Comparison of ENCODE assay signal across 16 mouse cellular contexts in genomic region chr5:13312667-13313066, GRCm38 (mm10).
DNase-seq lines count a peak whose midpoint lies in the region; ATAC-seq and TF ChIP-seq lines count a peak whose summit lies in the region.
"Had no signal": no experiment of that assay in that cellular context is flagged by ENCODE, and none has a peak within 500 bp of the region (broad histone marks: within the 10 kb centered on the region; RNA-seq: fewer than 3 reads in every experiment).

No protein-coding gene starts in this region.

- no peak overlapping the region for H3K27ac ChIP-seq in forebrain, embryonic 12.5 days
- H3K27ac ChIP-seq in hindbrain, embryonic 13.5 days, result no peak overlapping the region
- no peak overlapping the region for H3K27ac ChIP-seq in neural tube, embryonic 12.5 days
- no peak overlapping the region for H3K27ac ChIP-seq in heart, embryonic 11.5 days (ENCODE audit: low read depth, low read length)
- H3K27ac ChIP-seq: heart, embryonic 15.5 days; lung, embryonic 15.5 days; stomach, embryonic 15.5 days had no signal

- H3K27me3 ChIP-seq in forebrain, embryonic 12.5 days, result peaks cover 15% of the 10 kb centered on the region
- no peaks in the 10 kb centered on the region for H3K27me3 ChIP-seq in hindbrain, embryonic 13.5 days
- no peaks in the 10 kb centered on the region for H3K27me3 ChIP-seq in neural tube, embryonic 12.5 days (replicated peaks)
- H3K27me3 ChIP-seq in heart, embryonic 11.5 days (ENCODE audit: control insufficient read depth, insufficient read depth, low read length), result no peaks in the 10 kb centered on the region
- H3K27me3 ChIP-seq: heart, embryonic 15.5 days; lung, embryonic 15.5 days; Patski; stomach, embryonic 15.5 days had no signal

- H3K4me1 ChIP-seq in forebrain, embryonic 12.5 days, result peaks cover 12% of the 10 kb centered on the region
- peaks cover 4% of the 10 kb centered on the region for H3K4me1 ChIP-seq in hindbrain, embryonic 13.5 days (replicated peaks)
- H3K4me1 ChIP-seq in neural tube, embryonic 12.5 days, result peaks cover 4% of the 10 kb centered on the region
- no peaks in the 10 kb centered on the region for H3K4me1 ChIP-seq in heart, embryonic 11.5 days (ENCODE audit: control insufficient read depth, insufficient read depth, low read length)
- H3K4me1 ChIP-seq: heart, embryonic 15.5 days; lung, embryonic 15.5 days; stomach, embryonic 15.5 days had no signal

- 12% methylated on average over 4 of the region's 4 CpGs for WGBS in forebrain, embryonic 12.5 days
- WGBS in hindbrain, embryonic 13.5 days, result 19% methylated on average over 4 of the region's 4 CpGs
- 26% methylated on average over 4 of the region's 4 CpGs for WGBS in neural tube, embryonic 12.5 days
- 84% methylated on average over 4 of the region's 4 CpGs for WGBS in heart, embryonic 11.5 days (ENCODE audit: insufficient replicate concordance)

- intact Hi-C loops in heart, postnatal 14 days (cut with DNase I), result no loop called here

- no peak overlapping the region for H3K4me3 ChIP-seq in forebrain, embryonic 12.5 days (replicated peaks)
- H3K4me3 ChIP-seq in hindbrain, embryonic 13.5 days, result no peak overlapping the region
- H3K4me3 ChIP-seq in neural tube, embryonic 12.5 days, result no peak overlapping the region
- H3K4me3 ChIP-seq in heart, embryonic 11.5 days (ENCODE audit: low read depth, low read length), result no peak overlapping the region
- H3K4me3 ChIP-seq: heart, embryonic 15.5 days; lung, embryonic 15.5 days; stomach, embryonic 15.5 days had no signal

- H3K9ac ChIP-seq in forebrain, embryonic 12.5 days, result no peak overlapping the region
- no peak overlapping the region for H3K9ac ChIP-seq in hindbrain, embryonic 13.5 days
- H3K9ac ChIP-seq in neural tube, embryonic 12.5 days, result no peak overlapping the region
- H3K9ac ChIP-seq in heart, embryonic 11.5 days (ENCODE audit: low read depth, low read length), result no peak overlapping the region
- H3K9ac ChIP-seq: heart, embryonic 15.5 days; lung, embryonic 15.5 days; stomach, embryonic 15.5 days had no signal

- no peak for TF ChIP-seq CTCF in brain, embryonic 14.5 days (IDR thresholded peaks at IDR 0.05; ENCODE audit: borderline replicate concordance, extremely low read depth, insufficient read depth, insufficient read length)

- H3K4me2 ChIP-seq in forebrain, embryonic 12.5 days, result no peak overlapping the region
- no peak overlapping the region for H3K4me2 ChIP-seq in hindbrain, embryonic 13.5 days
- no peak overlapping the region for H3K4me2 ChIP-seq in neural tube, embryonic 12.5 days (replicated peaks)
- H3K4me2 ChIP-seq in heart, embryonic 11.5 days, result no peak overlapping the region
- H3K4me2 ChIP-seq: heart, embryonic 15.5 days; liver, embryonic 11.5 days; lung, embryonic 15.5 days; stomach, embryonic 15.5 days had no signal

- peak; percentile 86 for DNase-seq in brain, embryonic 14.5 days (ENCODE audit: low read depth)
- no peak for DNase-seq in heart, postnatal 14 days
- no peak for DNase-seq in cerebellum, adult 9-10 months
- DNase-seq: B cell, adult 2 months; cerebellum, adult 11 months; layer of hippocampus, postnatal 36 days; left cerebral cortex, postnatal 4 days had no signal

- no peak for TF ChIP-seq POLR2A in brain, embryonic 14.5 days (IDR thresholded peaks at IDR 0.05; ENCODE audit: borderline replicate concordance, extremely low read depth, insufficient read depth, insufficient read length, poor library complexity, severe bottlenecking)

- peak; percentile 93 for ATAC-seq in forebrain, embryonic 12.5 days (ENCODE audit: low FRiP score)
- ATAC-seq in hindbrain, embryonic 13.5 days (ENCODE audit: low FRiP score), result peak; percentile 81
- ATAC-seq in neural tube, embryonic 12.5 days (ENCODE audit: low FRiP score, low read depth), result peak; percentile 78
- no peak for ATAC-seq in heart, embryonic 11.5 days (replicated peaks; ENCODE audit: insufficient number of reproducible peaks, low FRiP score, low TSS enrichment)
- ATAC-seq: Patski had no signal

- H3K36me3 ChIP-seq in forebrain, embryonic 12.5 days (replicated peaks), result no peaks in the 10 kb centered on the region
- no peaks in the 10 kb centered on the region for H3K36me3 ChIP-seq in hindbrain, embryonic 13.5 days
- H3K36me3 ChIP-seq in neural tube, embryonic 12.5 days, result no peaks in the 10 kb centered on the region
- no peaks in the 10 kb centered on the region for H3K36me3 ChIP-seq in heart, embryonic 11.5 days (ENCODE audit: control insufficient read depth, insufficient read depth, low read length)
- H3K36me3 ChIP-seq: heart, embryonic 15.5 days; lung, embryonic 15.5 days; stomach, embryonic 15.5 days had no signal

- no peaks in the 10 kb centered on the region for H3K9me3 ChIP-seq in forebrain, embryonic 12.5 days
- no peaks in the 10 kb centered on the region for H3K9me3 ChIP-seq in hindbrain, embryonic 13.5 days
- no peaks in the 10 kb centered on the region for H3K9me3 ChIP-seq in neural tube, embryonic 12.5 days
- H3K9me3 ChIP-seq in heart, embryonic 11.5 days (replicated peaks; ENCODE audit: control insufficient read depth, low read length), result no peaks in the 10 kb centered on the region
- H3K9me3 ChIP-seq: heart, embryonic 15.5 days; lung, embryonic 15.5 days; stomach, embryonic 15.5 days had no signal
